Mouse (Mus musculus) heart, adult 2 months (tissue): Measurements from ENCODE around the gene Wfikkn2.

Source experiments
- CTCF ChIP-seq: fragments of 200-600 bp; IDR thresholded peaks from 2 replicates; pipeline ENCODE4 v1.8.1; 2022; ENCODE audit warnings: antibody characterized with exemption, mild to moderate bottlenecking, moderate library complexity
- EP300 ChIP-seq: fragments of 200-500 bp; IDR thresholded peaks from 2 replicates; pipeline ENCODE4 v1.6.1; 2011; ENCODE audit warnings: low read depth, low read length, control low read depth; ENCODE audit not compliant: insufficient read depth

- no peak for TF ChIP-seq CTCF
- no peak for TF ChIP-seq EP300
These were observed 16.0 kb upstream of the Wfikkn2 start for GRCm38 (mm10) chr11:94261585-94262370.
